In the genomic region with DNA sequence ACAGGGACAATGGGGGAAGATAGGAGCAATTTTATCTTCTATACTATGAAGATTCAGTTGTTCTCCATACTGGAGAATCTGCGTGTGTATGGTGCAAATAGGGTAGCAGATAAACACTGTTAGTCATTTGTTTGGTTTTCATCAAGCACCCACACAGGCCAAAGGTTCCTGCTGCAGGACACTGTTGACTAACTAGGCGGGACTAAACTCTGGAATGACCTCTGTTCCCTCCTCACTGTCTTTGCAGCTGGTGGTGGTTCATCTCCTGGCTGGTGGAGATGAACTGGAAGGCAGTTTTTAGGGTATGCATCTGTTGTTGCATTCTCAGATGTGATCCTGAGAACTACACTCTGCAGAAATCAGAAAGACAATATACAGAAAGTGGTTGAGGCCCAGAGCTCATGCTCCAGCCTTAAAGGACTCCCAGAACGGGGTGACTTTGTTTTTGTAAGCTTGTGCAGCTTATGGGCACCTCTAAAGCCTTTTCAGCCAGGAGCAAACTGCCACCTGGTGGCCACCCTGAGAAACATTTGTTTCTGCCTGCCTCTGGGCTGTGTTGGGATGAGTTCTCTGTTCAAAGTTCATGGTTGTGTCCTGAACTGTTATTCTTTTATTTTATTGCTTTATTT, we compare ENCODE assay signal across 11 mouse cellular contexts. TPM values are rescaled to one million over a fixed set of nuclear protein-coding genes. Genes with fewer than 3 reads are reported as not detected.
DNase-seq lines count a peak whose midpoint lies in the region; ATAC-seq and TF ChIP-seq lines count a peak whose summit lies in the region.
"Not testable (repeated sequence)": the region's sequence is repeated elsewhere in the genome, so short reads cannot be mapped to it uniquely, and the experiment has no call there.
"Had no signal": no experiment of that assay in that cellular context is flagged by ENCODE, and none has a peak within 500 bp of the region (broad histone marks: within the 10 kb centered on the region; RNA-seq: fewer than 3 reads in every experiment).

No protein-coding gene starts in this region.

- not testable (repeated sequence) for H3K36me3 ChIP-seq in kidney, embryonic 14.5 days (ENCODE audit: control insufficient read depth, insufficient read depth, low read length); limb, embryonic 14.5 days (ENCODE audit: control insufficient read depth, insufficient read depth, low read length)

- H3K9me3 ChIP-seq in kidney, embryonic 14.5 days (ENCODE audit: control insufficient read depth, low read length); limb, embryonic 14.5 days (ENCODE audit: control insufficient read depth, low read length): not testable (repeated sequence)

- WGBS in kidney, embryonic 14.5 days = 38% methylated on average over 3 of the region's 3 CpGs
- WGBS in limb, embryonic 14.5 days = 36% methylated on average over 3 of the region's 3 CpGs

- peak; percentile 71 to 86 for DNase-seq in adrenal gland, adult (ENCODE audit: inconsistent age in 2 of 2, low spot score in 1 of 2)
- DNase-seq in heart, adult 8-10 months (ENCODE audit: low spot score) = peak; percentile 50
- DNase-seq in limb, embryonic 14.5 days (ENCODE audit: low spot score) = peak; percentile 38
- DNase-seq in right cerebral cortex, postnatal 25 days = peak; percentile 65
- peak; percentile 67 for DNase-seq in urinary bladder, postnatal 14 days (ENCODE audit: low spot score)

- not testable (repeated sequence) for H3K4me2 ChIP-seq in kidney, embryonic 14.5 days (replicated peaks; ENCODE audit: low read depth, low read length); limb, embryonic 14.5 days (replicated peaks; ENCODE audit: low read depth, low read length, severe bottlenecking)

- not testable (repeated sequence) for H3K9ac ChIP-seq in kidney, embryonic 14.5 days (ENCODE audit: low read depth, low read length); limb, embryonic 14.5 days (ENCODE audit: low read depth, low read length, severe bottlenecking)

- not testable (repeated sequence) for H3K4me3 ChIP-seq in kidney, embryonic 14.5 days (ENCODE audit: low read length); limb, embryonic 14.5 days (replicated peaks; ENCODE audit: low read length)

- not testable (repeated sequence) for H3K27ac ChIP-seq in kidney, embryonic 14.5 days (ENCODE audit: low read depth, low read length); limb, embryonic 14.5 days (replicated peaks; ENCODE audit: low read depth, low read length)

- H3K4me1 ChIP-seq in kidney, embryonic 14.5 days (ENCODE audit: control insufficient read depth, insufficient read depth, low read length); limb, embryonic 14.5 days (ENCODE audit: control insufficient read depth, insufficient read depth, low read length): not testable (repeated sequence)

- TF ChIP-seq POLR2A in limb, embryonic 14.5 days (IDR thresholded peaks at IDR 0.05; ENCODE audit: borderline replicate concordance, extremely low read depth, insufficient read depth, insufficient read length) = not testable (repeated sequence)

- peak; percentile 50 for ATAC-seq in common myeloid progenitor, adult 5-6 weeks (replicated peaks; ENCODE audit: low read depth, poor library complexity, severe bottlenecking)
- ATAC-seq in kidney, embryonic 14.5 days (ENCODE audit: low FRiP score, low TSS enrichment) = 0 out of 2 replicates have a peak, but pooled peaks have one; percentile 10
- not testable (repeated sequence) for ATAC-seq in limb, embryonic 14.5 days (ENCODE audit: low FRiP score, low read depth)
- peak; percentile 67 for ATAC-seq in megakaryocyte progenitor cell, adult 5-6 weeks (replicated peaks; ENCODE audit: poor library complexity)

- H3K27me3 ChIP-seq in kidney, embryonic 14.5 days (ENCODE audit: control insufficient read depth, insufficient read depth, low read length); limb, embryonic 14.5 days (ENCODE audit: control insufficient read depth, insufficient read depth, low read length): not testable (repeated sequence)

RNA-seq across cellular contexts. Expression of gene H2-T23, which starts 2.5 kb away (rescaled TPM):
- total RNA-seq in common myeloid progenitor, adult 5-6 weeks (2017) = 128 and 151 TPM in 2 replicates
- 10 to 100 TPM; 26.8 to 28.5 (median 27.9) TPM for total RNA-seq in heart, adult 8-10 months (2022)
- 3.0 and 3.7 TPM in 2 replicates for polyA plus RNA-seq in kidney, embryonic 14.5 days (2014; fragmentation: Nextera tagmentation; extraction: Ambion mirVana)
- 13.5 and 15.0 TPM in 2 replicates for polyA plus RNA-seq in limb, embryonic 14.5 days (2012; rRNA removed)
- 10.0 and 10.8 TPM in 2 replicates for polyA plus RNA-seq in limb, embryonic 14.5 days (2014; fragmentation: Nextera tagmentation; extraction: Ambion mirVana)
- 57.1 and 77.2 TPM in 2 replicates for total RNA-seq in megakaryocyte progenitor cell, adult 5-6 weeks (2015)
- 65.6 and 67.5 TPM in 2 replicates for total RNA-seq in megakaryocyte progenitor cell, adult 5-6 weeks (2017)

RNA-seq across cellular contexts. Expression of gene H2-T22, which starts 7.4 kb away (rescaled TPM):
- 42.8 and 48.6 TPM in 2 replicates for total RNA-seq in common myeloid progenitor, adult 5-6 weeks (2017)
- total RNA-seq in heart, adult 8-10 months (2022) = 10 to 100 TPM; 10.4 to 14.0 (median 13.0) TPM
- polyA plus RNA-seq in kidney, embryonic 14.5 days (2014; fragmentation: Nextera tagmentation; extraction: Ambion mirVana) = 11.2 and 12.0 TPM in 2 replicates
- polyA plus RNA-seq in limb, embryonic 14.5 days (2012; rRNA removed) = 27.4 and 29.0 TPM in 2 replicates
- polyA plus RNA-seq in limb, embryonic 14.5 days (2014; fragmentation: Nextera tagmentation; extraction: Ambion mirVana) = 23.4 and 26.6 TPM in 2 replicates
- total RNA-seq in megakaryocyte progenitor cell, adult 5-6 weeks (2015) = 31.2 and 31.9 TPM in 2 replicates
- total RNA-seq in megakaryocyte progenitor cell, adult 5-6 weeks (2017) = 37.9 and 39.7 TPM in 2 replicates

RNA-seq across cellular contexts. Expression of gene Gm6034, which starts 7.6 kb away (rescaled TPM):
- total RNA-seq in common myeloid progenitor, adult 5-6 weeks (2017) = not detected in 2 replicates
- not detected for total RNA-seq in heart, adult 8-10 months (2022)
- polyA plus RNA-seq in kidney, embryonic 14.5 days (2014; fragmentation: Nextera tagmentation; extraction: Ambion mirVana) = not detected in 2 replicates
- not detected in 2 replicates for polyA plus RNA-seq in limb, embryonic 14.5 days (2012; rRNA removed)
- polyA plus RNA-seq in limb, embryonic 14.5 days (2014; fragmentation: Nextera tagmentation; extraction: Ambion mirVana) = not detected in 2 replicates
- not detected in 2 replicates for total RNA-seq in megakaryocyte progenitor cell, adult 5-6 weeks (2015)
- not detected in 2 replicates for total RNA-seq in megakaryocyte progenitor cell, adult 5-6 weeks (2017)
- polyA plus RNA-seq: forebrain, embryonic 11.5 days; hindbrain, embryonic 12.5 days; midbrain, embryonic 10.5 days had no signal

RNA-seq across cellular contexts. Expression of gene H2-T24, which starts 14.8 kb away (rescaled TPM):
- total RNA-seq in common myeloid progenitor, adult 5-6 weeks (2017) = 15.3 and 16.4 TPM in 2 replicates
- 1 to 10 TPM; 6.1 to 7.4 (median 7.1) TPM for total RNA-seq in heart, adult 8-10 months (2022)
- polyA plus RNA-seq in kidney, embryonic 14.5 days (2014; fragmentation: Nextera tagmentation; extraction: Ambion mirVana) = 2.5 and 4.0 TPM in 2 replicates
- polyA plus RNA-seq in limb, embryonic 14.5 days (2012; rRNA removed) = 0.14 and 0.42 TPM in 2 replicates
- 1.5 and 3.3 TPM in 2 replicates for polyA plus RNA-seq in limb, embryonic 14.5 days (2014; fragmentation: Nextera tagmentation; extraction: Ambion mirVana)
- 2.5 and 2.7 TPM in 2 replicates for total RNA-seq in megakaryocyte progenitor cell, adult 5-6 weeks (2015)
- total RNA-seq in megakaryocyte progenitor cell, adult 5-6 weeks (2017) = 12.6 and 13.0 TPM in 2 replicates

RNA-seq across cellular contexts. Expression of gene Gm11127, which starts 23.0 kb away (rescaled TPM):
- 0.05 TPM in 1 of 2 replicates, not detected in the other for total RNA-seq in common myeloid progenitor, adult 5-6 weeks (2017)
- 1 to 10 TPM; 4.0 to 5.5 (median 4.9) TPM for total RNA-seq in heart, adult 8-10 months (2022)
- not detected in 2 replicates for polyA plus RNA-seq in kidney, embryonic 14.5 days (2014; fragmentation: Nextera tagmentation; extraction: Ambion mirVana)
- polyA plus RNA-seq in limb, embryonic 14.5 days (2012; rRNA removed) = 0.12 and 0.21 TPM in 2 replicates
- polyA plus RNA-seq in limb, embryonic 14.5 days (2014; fragmentation: Nextera tagmentation; extraction: Ambion mirVana) = not detected in 2 replicates
- not detected in 2 replicates for total RNA-seq in megakaryocyte progenitor cell, adult 5-6 weeks (2015)
- not detected in 2 replicates for total RNA-seq in megakaryocyte progenitor cell, adult 5-6 weeks (2017)
- polyA plus RNA-seq: forebrain, embryonic 11.5 days; hindbrain, embryonic 12.5 days; midbrain, embryonic 10.5 days had no signal
